Mouse (Mus musculus) embryonic facial prominence, embryonic 15.5 days (tissue): ENCODE measurements at regions not wholly inside any gene's neighbourhood (a gene's known extent, or its start where the extent isn't known, plus 50 kb on each side); places are given as distances from the start of the nearest gene placed in this dataset.

ENCODE experiments used
- ATAC-seq: fragments of 200-750 bp; cut with Nextera tagmentation; 2 replicates; pipeline ENCODE4 v1.8.0; 2017; ENCODE audit warnings: low read depth, moderate TSS enrichment; ENCODE audit not compliant: insufficient number of reproducible peaks, low FRiP score, low TSS enrichment
- H3K27ac ChIP-seq: fragments of 300-500 bp; sonication (generic); replicated peaks from 2 replicates; pipeline ENCODE4 v1.5.1; 2015; ENCODE audit warnings: mild to moderate bottlenecking, inconsistent platforms
- H3K27me3 ChIP-seq: fragments of 300-500 bp; sonication (generic); 2 replicates; pipeline ENCODE4 v1.6.1; 2015; ENCODE audit warnings: inconsistent platforms
- H3K36me3 ChIP-seq: fragments of 300-500 bp; sonication (generic); 2 replicates; pipeline ENCODE4 v1.6.1; 2015; ENCODE audit warnings: mild to moderate bottlenecking, inconsistent platforms
- H3K4me1 ChIP-seq: fragments of 300-500 bp; sonication (generic); 2 replicates; pipeline ENCODE4 v1.6.1; 2015; ENCODE audit warnings: inconsistent platforms
- H3K4me2 ChIP-seq: fragments of 300-500 bp; sonication (generic); replicated peaks from 2 replicates; pipeline ENCODE4 v1.6.1; 2015; ENCODE audit warnings: mild to moderate bottlenecking, inconsistent platforms
- H3K4me3 ChIP-seq: fragments of 300-500 bp; sonication (generic); replicated peaks from 2 replicates; pipeline ENCODE4 v1.5.1; 2015; ENCODE audit warnings: mild to moderate bottlenecking, inconsistent platforms
- H3K9ac ChIP-seq: fragments of 300-500 bp; sonication (generic); 2 replicates; pipeline ENCODE4 v1.6.1; 2015; ENCODE audit warnings: inconsistent platforms
- H3K9me3 ChIP-seq: fragments of 300-500 bp; sonication (generic); replicated peaks from 2 replicates; pipeline ENCODE4 v1.6.1; 2016; ENCODE audit warnings: inconsistent platforms
- WGBS: fragments of 180-500 bp; shearing (Covaris S2); methylation state at CpG from one replicate; pipeline ENCODE4 v1.1.7; 2015; 5-methylcytosine and 5-hydroxymethylcytosine counted together

DNA sequence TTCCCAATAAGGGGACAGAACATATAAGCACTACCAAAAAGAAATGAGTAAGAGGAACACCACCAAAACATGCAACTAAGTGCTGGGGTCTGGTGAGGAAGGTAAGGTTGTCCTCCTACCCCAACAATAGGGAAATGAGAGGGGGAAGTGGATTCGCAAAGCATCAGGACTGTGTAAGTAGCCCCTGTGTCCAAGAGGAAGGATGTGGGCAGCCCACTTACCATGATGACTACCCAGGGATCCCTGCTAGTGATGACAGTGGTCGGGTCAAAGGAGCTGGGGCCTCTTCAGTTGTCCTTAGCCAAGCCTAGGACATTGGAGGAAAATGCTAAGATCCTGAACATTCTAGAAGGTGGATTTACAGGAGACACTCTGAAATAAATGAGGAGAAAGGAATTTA lies 109.1 kb upstream of the Gls start:
- H3K27me3 ChIP-seq = no peaks in the 10 kb centered on the region
- H3K4me2 ChIP-seq = no peak overlapping the region
- no peaks in the 10 kb centered on the region for H3K36me3 ChIP-seq
- H3K4me3 ChIP-seq = no peak overlapping the region
- no peak overlapping the region for H3K9ac ChIP-seq
- no peaks in the 10 kb centered on the region for H3K9me3 ChIP-seq
- H3K27ac ChIP-seq = no peak overlapping the region
- H3K4me1 ChIP-seq = no peaks in the 10 kb centered on the region
- 85% methylated on average over 2 of the region's 2 CpGs for WGBS
- no peak for ATAC-seq

DNA sequence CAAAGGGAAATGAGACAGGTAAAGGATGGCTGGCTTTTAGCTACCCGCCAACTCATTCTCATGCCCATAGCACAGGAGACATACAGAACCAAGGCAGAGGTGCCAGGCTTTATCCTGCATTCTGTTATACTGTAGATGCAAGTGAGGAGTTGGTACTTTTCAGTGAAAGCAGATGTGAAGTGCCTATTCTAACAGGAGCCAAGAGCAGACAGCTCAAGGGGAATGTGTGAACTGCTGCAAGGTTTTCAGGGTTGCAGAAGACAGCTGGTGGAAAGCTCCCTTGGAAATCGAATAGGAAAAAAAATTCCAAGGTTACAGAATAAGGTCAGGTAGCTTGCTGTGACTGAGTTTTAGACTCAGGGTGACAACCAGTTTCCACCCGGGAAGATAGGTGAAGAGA lies 105.7 kb upstream of the Gls start:
- no peaks in the 10 kb centered on the region for H3K27me3 ChIP-seq
- 77% methylated on average over 3 of the region's 3 CpGs for WGBS
- H3K4me2 ChIP-seq = no peak overlapping the region
- no peak overlapping the region for H3K4me3 ChIP-seq
- no peak overlapping the region for H3K9ac ChIP-seq
- no peaks in the 10 kb centered on the region for H3K9me3 ChIP-seq
- H3K27ac ChIP-seq = no peak overlapping the region
- no peaks in the 10 kb centered on the region for H3K4me1 ChIP-seq
- ATAC-seq = no peak
- no peaks in the 10 kb centered on the region for H3K36me3 ChIP-seq

DNA sequence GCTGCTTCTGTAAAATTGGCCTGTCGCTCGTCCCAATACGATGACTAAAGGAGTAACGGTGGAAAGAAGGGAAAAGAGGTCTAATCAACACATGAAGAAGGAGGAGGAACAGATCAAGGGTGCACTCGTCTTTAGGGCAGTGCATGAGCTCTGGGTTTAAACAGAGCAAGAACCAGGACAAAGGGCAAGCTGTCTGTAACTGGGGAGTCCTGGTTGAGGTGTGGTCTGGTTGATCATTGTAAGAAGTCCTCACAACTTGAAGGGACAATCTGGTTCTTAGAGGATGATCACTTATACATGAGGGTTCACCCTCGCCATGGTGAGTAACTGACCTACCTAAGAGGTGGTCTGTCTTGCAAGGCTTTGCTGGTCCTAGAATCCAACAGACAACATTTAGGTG lies 105.2 kb upstream of the Gls start:
- Histone ChIP-seq H3K4me2 (no peak overlapping the region), H3K4me3 (no peak overlapping the region), H3K4me1 (no peaks in the 10 kb centered on the region), H3K27me3 (no peaks in the 10 kb centered on the region), H3K36me3 (no peaks in the 10 kb centered on the region), H3K9ac (no peak overlapping the region), H3K9me3 (no peaks in the 10 kb centered on the region), H3K27ac (no peak overlapping the region)
- no peak for ATAC-seq
- WGBS = 77% methylated on average over 6 of the region's 6 CpGs

DNA sequence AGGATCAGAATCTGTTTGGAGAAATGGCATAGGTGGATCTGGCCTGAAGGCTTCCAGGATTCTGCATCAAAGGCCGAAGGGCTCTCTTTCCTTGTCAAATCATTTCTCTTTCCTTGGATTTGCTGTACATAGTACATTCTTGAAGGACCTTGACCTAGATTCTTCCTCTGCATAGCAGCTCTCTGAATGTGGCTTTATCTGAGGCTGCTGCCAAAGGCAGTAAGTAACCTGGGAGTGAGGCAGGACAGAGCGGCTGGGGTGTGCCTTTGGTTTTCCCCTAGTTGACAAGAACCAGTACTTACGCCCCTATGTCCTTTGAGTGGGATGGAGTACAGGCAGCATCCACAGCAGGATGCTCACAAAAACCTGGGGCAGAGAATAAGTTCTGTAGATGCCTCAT lies 103.7 kb upstream of the Gls start:
- no peaks in the 10 kb centered on the region for H3K36me3 ChIP-seq
- H3K9ac ChIP-seq = no peak overlapping the region
- ATAC-seq = no peak
- no peak overlapping the region for H3K4me2 ChIP-seq
- no peak overlapping the region for H3K27ac ChIP-seq
- no peaks in the 10 kb centered on the region for H3K4me1 ChIP-seq
- no peak overlapping the region for H3K4me3 ChIP-seq
- no peaks in the 10 kb centered on the region for H3K27me3 ChIP-seq
- 91% methylated on average over 3 of the region's 3 CpGs for WGBS
- no peaks in the 10 kb centered on the region for H3K9me3 ChIP-seq

DNA sequence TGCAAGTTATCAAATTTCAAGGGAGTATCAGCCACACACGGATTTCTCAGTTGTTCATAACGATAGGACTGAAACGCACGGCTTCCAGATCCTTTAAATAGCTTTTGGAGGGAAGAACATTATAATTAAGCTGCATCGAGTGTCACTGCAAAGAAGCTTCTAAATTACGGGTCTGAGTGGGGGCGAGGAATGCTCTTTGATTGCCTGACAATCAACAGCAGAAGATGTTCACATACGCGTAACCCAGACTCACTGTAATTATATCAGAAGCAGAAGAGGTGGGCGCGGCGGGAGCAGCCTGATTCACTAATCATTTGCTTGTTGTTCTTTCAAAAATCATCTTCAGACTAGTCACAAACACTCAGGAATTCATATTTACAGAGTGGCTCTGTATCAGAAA lies 99.0 kb upstream of the Gls start:
- Histone ChIP-seq H3K9me3 (no peaks in the 10 kb centered on the region), H3K4me3 (no peak overlapping the region), H3K27me3 (no peaks in the 10 kb centered on the region), H3K4me1 (0 out of 2 replicates have a peak, but pooled peaks cover 2% of the 10 kb centered on the region), H3K36me3 (no peaks in the 10 kb centered on the region), H3K9ac (no peak overlapping the region), H3K4me2 (0 out of 2 replicates have a peak overlapping the region, but pooled peaks have one; percentile 25), H3K27ac (no peak overlapping the region)
- ATAC-seq = no peak
- 38% methylated on average over 12 of the region's 12 CpGs for WGBS

DNA sequence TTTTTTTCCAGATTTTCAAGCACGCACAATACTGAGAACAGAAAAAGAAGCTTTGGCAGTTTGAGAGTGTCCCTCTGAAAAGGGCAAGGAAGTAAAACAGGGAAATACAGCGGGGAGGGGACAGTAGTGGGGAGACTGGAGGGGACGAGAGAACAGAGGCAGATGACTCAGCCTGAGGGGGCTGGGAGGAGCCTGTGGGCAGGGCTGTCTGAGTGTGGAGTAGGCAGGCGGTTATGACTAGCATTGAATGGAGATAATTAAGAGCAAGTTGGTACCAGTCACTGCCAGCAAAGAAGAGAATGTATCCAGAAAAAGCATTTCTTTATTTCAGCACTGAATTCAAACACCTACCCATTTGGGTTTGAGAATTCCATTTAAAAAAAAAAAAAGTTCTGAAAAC lies 98.4 kb upstream of the Gls start:
- H3K36me3 ChIP-seq = no peaks in the 10 kb centered on the region
- no peak overlapping the region for H3K27ac ChIP-seq
- peak; percentile 51; the same call in 1 of the 2 replicates for ATAC-seq
- H3K4me2 ChIP-seq = peak overlapping the region; percentile 24; the same call in 1 of the 2 replicates
- whole genome bisulfite sequencing = 30% methylated on average over 4 of the region's 4 CpGs
- H3K4me3 ChIP-seq = no peak overlapping the region
- 0 out of 2 replicates have a peak, but pooled peaks cover 2% of the 10 kb centered on the region for H3K4me1 ChIP-seq
- H3K9me3 ChIP-seq = no peaks in the 10 kb centered on the region
- H3K9ac ChIP-seq = no peak overlapping the region
- H3K27me3 ChIP-seq = no peaks in the 10 kb centered on the region

DNA sequence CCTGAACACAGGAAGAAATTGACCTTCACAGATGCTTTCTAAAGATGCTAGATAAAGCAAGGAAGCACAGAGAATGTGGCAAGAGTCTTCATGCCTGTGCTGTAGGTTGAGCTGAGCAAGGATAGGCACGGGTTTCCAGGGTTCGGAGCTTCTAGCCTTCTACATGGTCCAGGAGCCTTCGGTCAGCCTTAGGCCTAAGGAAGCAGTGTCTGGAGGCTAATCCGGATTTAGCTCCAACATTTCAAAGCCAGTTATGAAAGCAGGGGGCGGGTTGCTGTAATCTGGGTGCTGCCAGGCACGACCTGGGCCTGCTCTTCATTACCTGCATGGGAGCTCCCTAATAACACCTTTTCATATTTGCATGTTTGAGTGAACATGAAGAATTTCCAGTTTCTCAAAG lies 97.5 kb upstream of the Gls start:
- 73% methylated on average over 6 of the region's 6 CpGs for WGBS
- H3K36me3 ChIP-seq = no peaks in the 10 kb centered on the region
- no peak overlapping the region for H3K4me3 ChIP-seq
- no peak overlapping the region for H3K4me2 ChIP-seq
- no peaks in the 10 kb centered on the region for H3K9me3 ChIP-seq
- H3K4me1 ChIP-seq = 0 out of 2 replicates have a peak, but pooled peaks cover 2% of the 10 kb centered on the region
- no peak overlapping the region for H3K9ac ChIP-seq
- H3K27ac ChIP-seq = no peak overlapping the region
- no peaks in the 10 kb centered on the region for H3K27me3 ChIP-seq
- ATAC-seq = no peak

DNA sequence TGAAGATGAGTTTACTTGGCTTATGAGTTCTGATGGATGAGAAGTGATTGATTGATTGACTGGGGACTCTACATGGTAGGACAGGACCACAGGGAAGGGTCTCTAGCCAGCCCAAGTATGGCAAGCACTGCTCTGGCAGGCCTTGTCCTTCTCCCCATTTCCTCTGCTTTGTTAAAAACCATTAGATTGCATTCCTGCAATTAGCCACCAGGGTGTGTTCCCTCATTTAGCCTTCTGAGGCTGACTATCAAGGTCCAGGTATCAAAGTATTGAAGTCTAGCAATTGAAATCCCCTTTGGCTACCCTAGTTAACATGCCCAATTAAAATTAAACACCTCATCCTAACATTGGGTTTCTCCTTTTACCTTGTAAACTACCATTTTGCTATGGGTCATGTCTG lies 95.5 kb upstream of the Gls start:
- Histone ChIP-seq H3K4me2 (no peak overlapping the region), H3K9ac (no peak overlapping the region), H3K36me3 (no peaks in the 10 kb centered on the region), H3K27ac (no peak overlapping the region), H3K4me1 (0 out of 2 replicates have a peak, but pooled peaks cover 2% of the 10 kb centered on the region), H3K9me3 (no peaks in the 10 kb centered on the region), H3K4me3 (no peak overlapping the region), H3K27me3 (no peaks in the 10 kb centered on the region)
- ATAC-seq = no peak

DNA sequence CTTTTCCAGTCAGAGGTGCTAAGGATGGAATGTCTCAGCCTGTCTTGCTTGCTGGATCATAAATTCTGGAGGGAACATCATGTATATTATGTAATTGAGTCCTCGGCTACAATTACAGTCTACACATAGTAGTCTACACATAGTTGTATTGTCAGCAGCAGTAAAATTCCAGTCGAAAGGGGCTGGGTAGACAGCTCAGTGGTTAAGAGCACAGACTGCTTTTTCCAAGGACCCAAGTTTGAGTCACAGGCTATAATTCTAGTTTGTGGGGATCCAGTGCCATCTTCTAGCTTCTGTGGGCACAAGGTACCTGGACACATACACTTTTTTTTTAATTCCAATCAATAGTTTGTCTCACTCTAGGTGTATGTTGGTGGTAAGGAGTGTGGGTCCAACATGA lies 91.3 kb upstream of the Gls start:
- Histone ChIP-seq H3K4me2 (no peak overlapping the region), H3K27ac (no peak overlapping the region), H3K9ac (no peak overlapping the region), H3K36me3 (no peaks in the 10 kb centered on the region), H3K9me3 (no peaks in the 10 kb centered on the region), H3K27me3 (no peaks in the 10 kb centered on the region), H3K4me1 (no peaks in the 10 kb centered on the region), H3K4me3 (no peak overlapping the region)
- 78% methylated on average over 2 of the region's 2 CpGs for WGBS
- ATAC-seq = no peak

DNA sequence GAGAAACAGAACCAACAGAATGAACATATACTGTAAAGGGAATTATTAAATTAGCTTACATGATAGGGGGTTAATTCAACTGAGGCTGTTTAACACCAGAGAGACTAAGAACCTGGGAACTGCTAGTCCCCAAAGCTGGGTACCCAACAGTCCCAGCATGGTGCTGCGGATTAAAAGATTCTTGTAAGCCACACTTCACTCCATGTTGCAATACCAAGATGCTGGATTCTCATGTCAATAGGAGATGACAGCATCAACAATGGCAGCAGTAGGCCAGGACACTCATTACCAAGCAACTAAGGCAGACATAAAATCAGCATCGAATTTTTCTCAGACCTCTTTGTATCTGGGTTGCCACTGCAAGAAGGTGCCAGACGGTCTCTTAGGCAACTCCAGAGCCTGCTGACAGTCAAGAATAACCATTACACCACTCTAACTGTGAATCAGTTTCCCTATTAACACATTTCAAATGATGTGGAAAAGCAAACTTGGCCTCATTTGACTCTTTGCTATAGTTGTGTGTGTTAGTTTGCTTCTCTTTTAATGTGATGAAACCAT lies 79.1 kb upstream of the Gls start:
- 77% methylated on average over 3 of the region's 3 CpGs for WGBS

DNA sequence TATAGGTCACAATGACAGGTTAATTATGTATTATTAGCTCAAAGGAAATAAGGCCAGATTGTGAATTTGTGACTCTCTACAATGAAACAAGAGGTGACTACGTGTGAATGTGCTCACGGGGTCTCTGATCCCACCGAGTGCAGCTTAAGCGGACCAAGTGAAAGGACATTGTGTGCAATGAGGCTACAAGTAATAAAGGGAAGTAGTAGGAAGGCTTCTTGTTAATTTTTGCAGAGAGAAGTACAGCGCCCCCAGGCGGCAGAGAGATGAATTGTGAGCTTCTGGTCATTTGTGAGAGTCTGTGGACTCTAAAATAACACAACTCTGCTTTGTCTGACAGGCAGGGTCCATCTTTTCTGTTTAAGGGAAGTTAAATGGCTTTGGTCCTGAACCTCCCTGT lies 73.9 kb upstream of the Gls start:
- no peak overlapping the region for H3K27ac ChIP-seq
- no peaks in the 10 kb centered on the region for H3K4me1 ChIP-seq
- no peak overlapping the region for H3K4me2 ChIP-seq
- ATAC-seq = no peak
- no peaks in the 10 kb centered on the region for H3K27me3 ChIP-seq
- 58% methylated on average over 6 of the region's 6 CpGs for WGBS
- no peaks in the 10 kb centered on the region for H3K9me3 ChIP-seq
- no peaks in the 10 kb centered on the region for H3K36me3 ChIP-seq
- no peak overlapping the region for H3K4me3 ChIP-seq
- no peak overlapping the region for H3K9ac ChIP-seq

More for the DNA sequence above, 79.1 kb upstream of the Gls start:
- H3K36me3 ChIP-seq = no peaks in the 10 kb centered on the region
- no peaks in the 10 kb centered on the region for H3K9me3 ChIP-seq
- no peaks in the 10 kb centered on the region for H3K4me1 ChIP-seq
- no peak overlapping the region for H3K4me3 ChIP-seq
- no peak overlapping the region for H3K27ac ChIP-seq
- H3K27me3 ChIP-seq = no peaks in the 10 kb centered on the region
- no peak for ATAC-seq
- no peak overlapping the region for H3K9ac ChIP-seq
- no peak overlapping the region for H3K4me2 ChIP-seq
